Mouse (Mus musculus) heart, postnatal 0 days (tissue): ENCODE measurements around the gene 4931428L18Rik. TPM values are rescaled to one million over a fixed set of nuclear protein-coding genes. Genes with fewer than 3 reads are reported as not detected.

Experiments
- ATAC-seq: fragments of 200-750 bp; cut with Nextera tagmentation; 2 replicates; pipeline ENCODE4 v1.8.0; 2017; ENCODE audit warnings: low read depth, moderate number of reproducible peaks, moderate library complexity; ENCODE audit not compliant: insufficient read depth
- DNase-seq: peaks from one replicate; pipeline ENCODE4 v3.0.0-alpha.2; 2016; ENCODE audit warnings: low spot score
- H3K27ac ChIP-seq: fragments of 300-500 bp; sonication (generic); 2 replicates; pipeline ENCODE4 v1.5.1; 2014; ENCODE audit warnings: low read depth, mild to moderate bottlenecking
- H3K27me3 ChIP-seq: fragments of 300-500 bp; sonication (generic); 2 replicates; pipeline ENCODE4 v1.6.1; 2014; ENCODE audit warnings: low read length, mixed read lengths; ENCODE audit not compliant: control insufficient read depth, insufficient read depth
- H3K36me3 ChIP-seq: fragments of 300-500 bp; sonication (generic); replicated peaks from 2 replicates; pipeline ENCODE4 v1.6.1; 2014; ENCODE audit warnings: low read length, mixed read lengths; ENCODE audit not compliant: control insufficient read depth, insufficient read depth
- H3K4me1 ChIP-seq: fragments of 300-500 bp; sonication (generic); 2 replicates; pipeline ENCODE4 v1.6.1; 2014; ENCODE audit warnings: antibody characterized with exemption; ENCODE audit not compliant: control insufficient read depth, insufficient read depth
- H3K4me2 ChIP-seq: fragments of 300-500 bp; sonication (generic); 2 replicates; pipeline ENCODE4 v1.6.1; 2014; ENCODE audit warnings: low read depth, mild to moderate bottlenecking, low read length, moderate library complexity
- H3K4me3 ChIP-seq: fragments of 300-500 bp; sonication (generic); 2 replicates; pipeline ENCODE4 v1.5.1; 2014; ENCODE audit warnings: low read depth, low read length
- H3K9ac ChIP-seq: fragments of 300-500 bp; sonication (generic); replicated peaks from 2 replicates; pipeline ENCODE4 v1.6.1; 2014; ENCODE audit warnings: low read depth, low read length, mixed read lengths
- H3K9me3 ChIP-seq: fragments of 300-500 bp; sonication (generic); replicated peaks from 2 replicates; pipeline ENCODE4 v1.6.1; 2016; ENCODE audit warnings: low read length; ENCODE audit not compliant: control insufficient read depth
- CTCF ChIP-seq: IDR thresholded peaks from 2 replicates; pipeline ENCODE4 v1.5.1; 2016; ENCODE audit warnings: antibody characterized with exemption, control low read depth, low read depth
- EP300 ChIP-seq: IDR thresholded peaks from 2 replicates; pipeline ENCODE4 v1.6.1; 2016; ENCODE audit warnings: antibody characterized with exemption, low read depth
- WGBS: fragments of 180-500 bp; shearing (Covaris S2); extraction: QIAGEN DNeasy Blood & Tissue Kit; methylation state at CpG from one replicate; pipeline ENCODE4 v1.1.7; 2014; 5-methylcytosine and 5-hydroxymethylcytosine counted together
- polyA plus RNA-seq: library from polyadenylated mRNA; unstranded; fragments of >200 nt; fragmentation: Nextera tagmentation; extraction: Ambion mirVana; gene quantifications from 2 replicates; pipeline ENCODE4 v1.2.1, GENCODE M21; 2015
- total RNA-seq: library from RNA; depleted of rRNA; stranded (reverse); fragments of >200 nt; gene quantifications from 2 replicates; pipeline ENCODE4 v1.2.3, GENCODE M21; 2014; ENCODE audit warnings: low replicate concordance

Gene 4931428L18Rik
- total and polyA plus RNA-seq, 2 experiments from 2014 or later: 0.23 TPM; not detected in 1

DNA sequence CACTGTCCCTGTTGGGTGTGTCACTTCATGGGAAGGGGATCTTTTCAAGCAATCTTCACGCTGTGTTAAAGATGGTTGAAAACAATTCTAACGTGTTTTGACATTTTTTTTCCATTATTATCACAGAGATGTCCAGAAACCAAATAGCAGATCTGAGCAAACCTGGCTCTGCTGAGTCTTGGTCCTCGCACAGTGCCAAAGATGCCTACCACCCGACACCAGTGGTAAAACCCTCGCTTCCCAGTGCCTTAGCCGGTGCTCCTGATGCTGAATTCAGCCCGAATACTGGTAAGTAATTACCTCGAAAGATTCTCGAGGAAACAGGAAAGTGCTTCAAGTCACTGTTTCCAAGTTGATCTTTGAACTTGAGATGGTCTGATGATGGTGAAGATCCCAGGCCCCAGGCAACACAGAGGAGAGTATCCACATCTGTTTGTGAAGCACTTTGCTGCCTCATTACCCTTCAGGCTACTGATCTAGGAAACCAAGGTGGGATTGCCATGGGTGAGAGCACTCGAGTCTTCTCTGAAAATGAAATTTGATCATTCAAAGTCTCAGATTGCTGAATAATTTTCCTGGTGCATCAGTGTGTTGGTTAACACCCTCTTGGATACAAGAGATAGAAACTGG is 32.1 kb downstream of the 4931428L18Rik start:
- Histone ChIP-seq H3K9me3 (no peaks in the 10 kb centered on the region), H3K4me2 (no peak overlapping the region), H3K36me3 (no peaks in the 10 kb centered on the region), H3K27me3 (no peaks in the 10 kb centered on the region), H3K27ac (no peak overlapping the region), H3K4me3 (no peak overlapping the region), H3K4me1 (no peaks in the 10 kb centered on the region), H3K9ac (no peak overlapping the region)
- ATAC-seq (no peak), DNase-seq (no peak)
- WGBS: 71% methylated on average over 10 of the region's 10 CpGs
- no peak for TF ChIP-seq EP300

DNA sequence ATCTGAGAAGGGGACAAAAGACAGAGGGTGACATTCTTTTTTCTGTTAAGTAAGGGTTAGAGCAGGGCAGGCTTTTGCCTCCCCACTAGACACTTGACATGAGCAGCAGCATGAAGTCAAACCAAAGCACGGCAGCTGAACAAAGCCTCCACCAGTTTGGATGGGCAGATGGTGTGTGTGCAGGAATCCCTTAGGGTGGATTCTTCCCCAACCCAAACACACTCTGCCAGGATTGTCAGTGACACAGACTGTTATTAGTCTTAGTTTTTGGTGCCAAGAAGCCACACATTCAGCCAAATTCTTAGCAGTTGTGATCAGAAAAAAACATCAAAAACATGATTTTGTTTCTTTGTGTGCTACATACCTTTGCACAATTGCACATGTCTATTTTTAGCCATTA is 44.2 kb downstream of the 4931428L18Rik start:
- H3K27ac ChIP-seq: no peak overlapping the region

DNA sequence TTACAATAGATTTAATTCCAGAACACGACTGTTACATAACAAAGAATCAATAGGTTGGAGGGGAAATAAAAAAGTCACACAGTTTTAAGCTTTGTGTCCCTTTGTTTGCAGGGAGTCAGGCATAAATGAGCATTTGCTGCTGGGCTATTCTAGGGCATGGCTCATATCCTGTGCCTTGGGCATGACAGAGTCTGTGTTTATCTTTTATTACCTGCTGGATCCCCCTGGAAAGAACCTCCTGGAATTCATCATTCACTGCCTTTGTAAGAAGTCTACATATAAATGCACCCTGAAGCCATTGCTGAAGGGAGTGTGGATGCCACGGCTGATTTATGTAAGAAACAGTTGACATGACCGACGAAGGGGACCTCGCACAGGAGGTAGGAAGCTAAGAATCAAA is 46.4 kb downstream of the 4931428L18Rik start, which contains the start of gene Lgsn:
Gene Lgsn (plus strand): TSS at position 301 of the 400 bp plus-strand sequence.
- ATAC-seq: no peak
- Histone ChIP-seq H3K4me2 (no peak within 1 kb of the TSS), H3K27ac (no peak within 1 kb of the TSS), H3K4me1 (no peaks in the 10 kb centered on the region), H3K27me3 (no peaks in the 10 kb centered on the region), H3K4me3 (no peak within 1 kb of the TSS), H3K9me3 (no peaks in the 10 kb centered on the region), H3K36me3 (no peaks in the 10 kb centered on the region), H3K9ac (no peak within 1 kb of the TSS)
- WGBS: 70% methylated on average over 5 of the region's 5 CpGs
- no peak for TF ChIP-seq CTCF
- TF ChIP-seq EP300: no peak
- DNase-seq: no peak

More for the DNA sequence above, 44.2 kb downstream of the 4931428L18Rik start:
- ATAC-seq (no peak), DNase-seq (no peak)
- Histone ChIP-seq H3K9me3 (no peaks in the 10 kb centered on the region), H3K9ac (no peak overlapping the region), H3K36me3 (no peaks in the 10 kb centered on the region), H3K4me2 (no peak overlapping the region), H3K27me3 (no peaks in the 10 kb centered on the region), H3K4me3 (no peak overlapping the region), H3K4me1 (no peaks in the 10 kb centered on the region)
- no peak for TF ChIP-seq CTCF
- TF ChIP-seq EP300: no peak
- 52% methylated on average over 1 of the region's 1 CpGs for WGBS

DNA sequence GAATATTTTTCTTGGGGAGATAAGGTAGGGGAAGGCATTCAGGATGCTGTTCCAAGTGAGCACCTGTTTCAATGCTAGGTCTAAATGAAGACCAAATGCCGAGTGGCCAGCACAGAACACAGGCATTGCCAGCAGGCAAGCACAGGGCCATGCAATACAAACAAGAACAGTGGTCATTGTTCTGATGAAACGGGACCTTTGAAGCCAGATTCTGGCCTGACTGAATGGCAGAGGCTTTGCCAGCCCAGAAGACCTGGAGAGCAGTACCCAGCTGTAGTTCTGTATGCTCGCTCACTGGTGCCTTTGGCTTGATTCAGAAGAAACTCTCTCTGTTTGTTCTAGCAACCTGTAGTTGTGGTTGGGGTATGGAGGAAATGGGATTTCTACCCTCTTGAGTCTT is 47.1 kb downstream of the 4931428L18Rik start:
- Histone ChIP-seq H3K4me2 (no peak overlapping the region), H3K4me3 (no peak overlapping the region), H3K9me3 (no peaks in the 10 kb centered on the region), H3K9ac (no peak overlapping the region), H3K4me1 (no peaks in the 10 kb centered on the region), H3K27ac (no peak overlapping the region), H3K27me3 (no peaks in the 10 kb centered on the region), H3K36me3 (no peaks in the 10 kb centered on the region)
- 69% methylated on average over 3 of the region's 3 CpGs for WGBS
- ATAC-seq: no peak
- TF ChIP-seq EP300 (no peak), CTCF (no peak)
- no peak for DNase-seq

DNA sequence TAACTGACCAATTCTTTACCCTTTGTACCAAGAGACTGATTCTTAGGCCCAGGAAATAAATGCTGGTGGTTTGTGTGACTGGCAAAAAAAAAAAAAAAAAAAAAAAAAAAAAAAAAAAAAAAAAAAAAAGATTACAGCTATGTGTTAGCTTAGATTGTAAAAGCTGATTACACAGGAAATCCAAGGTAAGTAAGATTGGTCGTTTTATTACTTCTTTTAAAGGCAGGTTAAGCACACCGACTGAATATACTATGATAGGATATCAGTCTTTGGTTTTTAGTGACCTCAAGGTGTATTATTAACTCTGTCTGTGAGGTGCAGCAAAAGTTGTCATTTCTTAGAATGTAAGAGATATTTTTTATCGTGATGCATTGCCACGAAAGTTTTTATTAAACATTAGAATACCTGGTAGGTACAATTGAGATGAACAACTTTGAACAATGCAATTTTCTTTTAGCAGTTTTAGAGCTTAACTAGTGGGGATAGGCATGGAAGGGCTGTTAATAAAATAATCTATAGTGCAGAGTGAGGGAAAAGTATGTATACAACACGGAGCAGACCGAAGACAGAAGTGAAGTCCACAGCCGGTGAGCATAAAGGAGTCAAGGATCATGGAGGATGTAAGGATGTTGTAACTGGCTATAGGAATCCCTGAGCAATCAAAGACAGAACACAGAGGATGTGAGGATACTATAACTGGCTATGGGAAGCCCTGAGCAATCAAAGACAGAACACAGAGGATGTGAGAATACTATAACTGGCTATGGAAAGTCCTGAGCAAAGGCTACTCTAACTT is 57.0 kb downstream of the 4931428L18Rik start:
- H3K9me3 ChIP-seq: no peaks in the 10 kb centered on the region
- 82% methylated on average over 7 of the region's 7 CpGs for WGBS
- no peak for DNase-seq
- no peak overlapping the region for H3K4me2 ChIP-seq
- no peak overlapping the region for H3K9ac ChIP-seq
- no peaks in the 10 kb centered on the region; the same call in 1 of the 2 replicates for H3K4me1 ChIP-seq
- TF ChIP-seq CTCF (no peak), EP300 (no peak)
- no peaks in the 10 kb centered on the region for H3K27me3 ChIP-seq
- no peak overlapping the region for H3K27ac ChIP-seq
- no peaks in the 10 kb centered on the region for H3K36me3 ChIP-seq
- no peak for ATAC-seq
- no peak overlapping the region for H3K4me3 ChIP-seq
